Mouse (Mus musculus): Measurements from ENCODE around the gene Ccdc62. TPM values are rescaled to one million over a fixed set of nuclear protein-coding genes. Genes with fewer than 3 reads are reported as not detected.

Ccdc62 gene
- polyA plus RNA-seq, 1 experiment from 2014 or later, result 4.6 TPM

DNA sequence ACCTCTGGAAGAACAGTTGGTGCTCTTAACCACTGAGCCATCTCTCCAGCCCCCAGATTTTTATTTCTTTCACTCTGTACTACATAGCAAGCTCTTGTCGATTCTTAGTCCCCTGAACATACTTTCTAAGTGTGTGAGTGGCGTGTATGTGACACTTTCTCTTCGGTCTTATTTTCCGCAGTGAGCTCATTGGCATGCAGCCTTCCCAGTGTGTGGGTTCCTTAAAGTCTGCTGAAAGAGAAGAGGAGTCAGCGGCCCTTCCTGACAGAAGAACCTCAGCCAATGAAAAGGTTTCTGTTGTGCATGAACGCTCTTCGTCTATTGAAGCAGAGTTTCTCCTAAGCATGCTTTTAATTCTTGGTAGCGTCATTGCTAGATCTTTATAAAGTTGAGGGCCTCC, 26.7 kb downstream of the Ccdc62 start:
- no peaks in the 10 kb centered on the region for H3K4me1 ChIP-seq (ENCODE audit: control insufficient read depth, insufficient read depth, low read length)
- no peaks in the 10 kb centered on the region for H3K36me3 ChIP-seq (ENCODE audit: control insufficient read depth, insufficient read depth, low read length)
- H3K27ac ChIP-seq (ENCODE audit: low read depth, low read length), result no peak overlapping the region
- 75% methylated on average over 8 of the region's 8 CpGs for WGBS
- H3K4me3 ChIP-seq (ENCODE audit: low read depth, low read length), result no peak overlapping the region
- no peaks in the 10 kb centered on the region for H3K9me3 ChIP-seq (ENCODE audit: control insufficient read depth, low read length)
- H3K9ac ChIP-seq (ENCODE audit: low read length), result no peak overlapping the region
- no peaks in the 10 kb centered on the region for H3K27me3 ChIP-seq (ENCODE audit: control insufficient read depth, insufficient read depth, low read length)
- no peak for DNase-seq (ENCODE audit: low spot score, missing footprints)
- no peak overlapping the region for H3K4me2 ChIP-seq
- ATAC-seq (ENCODE audit: low FRiP score), result no peak

DNA sequence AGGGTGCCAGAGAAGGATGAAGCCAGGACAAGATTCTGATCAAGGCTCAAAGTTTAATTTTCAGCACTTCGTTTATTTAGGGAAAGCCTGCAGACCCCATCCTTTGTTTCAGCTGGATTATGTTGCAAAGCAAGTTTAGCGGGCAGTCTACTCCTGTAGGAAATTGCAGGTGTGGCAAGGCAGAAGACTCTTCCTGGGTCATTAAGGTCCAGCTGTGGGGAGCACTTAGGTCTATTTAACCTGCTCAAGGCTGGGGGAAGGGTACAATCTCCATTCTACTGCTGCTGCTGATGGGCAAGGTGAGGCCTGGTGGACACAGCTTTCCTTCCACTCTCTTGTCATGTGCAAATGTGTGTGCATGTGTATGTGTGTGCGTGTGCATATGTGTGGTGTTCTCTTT, 28.5 kb downstream of the Ccdc62 start:
- no peaks in the 10 kb centered on the region for H3K27me3 ChIP-seq (ENCODE audit: control insufficient read depth, insufficient read depth, low read length)
- no peak overlapping the region for H3K9ac ChIP-seq (ENCODE audit: low read length)
- ATAC-seq (ENCODE audit: low FRiP score), result no peak
- no peak for DNase-seq (ENCODE audit: low spot score, missing footprints)
- H3K4me1 ChIP-seq (ENCODE audit: control insufficient read depth, insufficient read depth, low read length), result no peaks in the 10 kb centered on the region
- H3K4me3 ChIP-seq (ENCODE audit: low read depth, low read length), result no peak overlapping the region
- H3K4me2 ChIP-seq, result no peak overlapping the region
- no peaks in the 10 kb centered on the region for H3K36me3 ChIP-seq (ENCODE audit: control insufficient read depth, insufficient read depth, low read length)
- 89% methylated on average over 3 of the region's 3 CpGs for WGBS
- no peak overlapping the region for H3K27ac ChIP-seq (ENCODE audit: low read depth, low read length)
- H3K9me3 ChIP-seq (ENCODE audit: control insufficient read depth, low read length), result no peaks in the 10 kb centered on the region

GRCm38 (mm10) chr5:123960129-123960528, 29.6 kb downstream of the Ccdc62 start:
- Histone ChIP-seq H3K4me2 (no peak overlapping the region), H3K4me1 (ENCODE audit: control insufficient read depth, insufficient read depth, low read length) (no peaks in the 10 kb centered on the region), H3K9ac (ENCODE audit: low read length) (no peak overlapping the region), H3K36me3 (ENCODE audit: control insufficient read depth, insufficient read depth, low read length) (no peaks in the 10 kb centered on the region), H3K27ac (ENCODE audit: low read depth, low read length) (no peak overlapping the region), H3K27me3 (ENCODE audit: control insufficient read depth, insufficient read depth, low read length) (no peaks in the 10 kb centered on the region), H3K9me3 (ENCODE audit: control insufficient read depth, low read length) (no peaks in the 10 kb centered on the region), H3K4me3 (ENCODE audit: low read depth, low read length) (no peak overlapping the region)
- ATAC-seq (ENCODE audit: low FRiP score) (no peak), DNase-seq (ENCODE audit: low spot score, missing footprints) (no peak)
- 84% methylated on average over 8 of the region's 8 CpGs for WGBS

- Histone ChIP-seq H3K4me1 (ENCODE audit: control insufficient read depth, insufficient read depth, low read length) (no peaks in the 10 kb centered on the region), H3K27ac (ENCODE audit: low read depth, low read length) (no peak overlapping the region), H3K4me2 (no peak overlapping the region), H3K9ac (ENCODE audit: low read length) (no peak overlapping the region), H3K36me3 (ENCODE audit: control insufficient read depth, insufficient read depth, low read length) (no peaks in the 10 kb centered on the region), H3K9me3 (ENCODE audit: control insufficient read depth, low read length) (no peaks in the 10 kb centered on the region), H3K27me3 (ENCODE audit: control insufficient read depth, insufficient read depth, low read length) (no peaks in the 10 kb centered on the region), H3K4me3 (ENCODE audit: low read depth, low read length) (no peak overlapping the region)
- WGBS, result 88% methylated on average over 12 of the region's 12 CpGs
- DNase-seq (ENCODE audit: low spot score, missing footprints) (no peak), ATAC-seq (ENCODE audit: low FRiP score) (no peak)
Observed at GRCm38 (mm10) chr5:123961046-123961445, 30.6 kb downstream of the Ccdc62 start.

DNA sequence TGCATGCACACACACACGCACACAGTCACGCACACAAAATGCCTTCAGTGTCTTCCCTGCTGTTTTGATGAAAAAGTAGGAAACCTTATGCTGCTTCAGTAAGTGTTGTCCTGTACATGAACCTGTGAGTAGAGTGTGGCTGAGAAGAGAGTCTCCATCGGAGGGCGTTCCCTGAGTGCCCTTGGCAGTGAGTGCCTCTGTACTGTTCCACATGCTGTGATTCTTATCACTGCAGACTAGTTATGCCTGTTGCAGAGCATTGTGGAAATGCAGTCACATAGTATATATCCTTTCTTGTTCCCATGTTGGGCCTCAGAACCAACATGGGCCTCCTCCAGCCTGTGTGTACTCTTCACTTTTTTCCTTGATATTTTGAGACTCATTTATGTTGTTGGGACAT, 33.7 kb downstream of the Ccdc62 start:
- no peaks in the 10 kb centered on the region for H3K36me3 ChIP-seq (ENCODE audit: control insufficient read depth, insufficient read depth, low read length)
- no peak overlapping the region for H3K4me2 ChIP-seq
- H3K4me1 ChIP-seq (ENCODE audit: control insufficient read depth, insufficient read depth, low read length), result no peaks in the 10 kb centered on the region
- H3K9me3 ChIP-seq (ENCODE audit: control insufficient read depth, low read length), result no peaks in the 10 kb centered on the region
- H3K27ac ChIP-seq (ENCODE audit: low read depth, low read length), result no peak overlapping the region
- DNase-seq (ENCODE audit: low spot score, missing footprints) (no peak), ATAC-seq (ENCODE audit: low FRiP score) (no peak)
- H3K27me3 ChIP-seq (ENCODE audit: control insufficient read depth, insufficient read depth, low read length), result no peaks in the 10 kb centered on the region
- no peak overlapping the region for H3K4me3 ChIP-seq (ENCODE audit: low read depth, low read length)
- H3K9ac ChIP-seq (ENCODE audit: low read length), result no peak overlapping the region
- 93% methylated on average over 4 of the region's 4 CpGs for whole genome bisulfite sequencing

- ATAC-seq (ENCODE audit: low FRiP score), result no peak
- H3K27me3 ChIP-seq (ENCODE audit: control insufficient read depth, insufficient read depth, low read length), result no peaks in the 10 kb centered on the region
- no peak for DNase-seq (ENCODE audit: low spot score, missing footprints)
- no peaks in the 10 kb centered on the region for H3K9me3 ChIP-seq (ENCODE audit: control insufficient read depth, low read length)
- no peak overlapping the region for H3K27ac ChIP-seq (ENCODE audit: low read depth, low read length)
- no peak overlapping the region for H3K4me3 ChIP-seq (ENCODE audit: low read depth, low read length)
- no peak overlapping the region for H3K9ac ChIP-seq (ENCODE audit: low read length)
- 97% methylated on average over 2 of the region's 2 CpGs for WGBS
- H3K4me2 ChIP-seq, result no peak overlapping the region
- H3K36me3 ChIP-seq (ENCODE audit: control insufficient read depth, insufficient read depth, low read length), result no peaks in the 10 kb centered on the region
- no peaks in the 10 kb centered on the region for H3K4me1 ChIP-seq (ENCODE audit: control insufficient read depth, insufficient read depth, low read length)
Observed at GRCm38 (mm10) chr5:123966759-123967158, 36.3 kb downstream of the Ccdc62 start.

- no peak for ATAC-seq (ENCODE audit: low FRiP score)
Observed at GRCm38 (mm10) chr5:123968468-123968867, 38.0 kb downstream of the Ccdc62 start.

GRCm38 (mm10) chr5:123969216-123969615, 38.7 kb downstream of the Ccdc62 start:
- Histone ChIP-seq H3K27ac (ENCODE audit: low read depth, low read length) (no peak overlapping the region), H3K4me3 (ENCODE audit: low read depth, low read length) (no peak overlapping the region), H3K4me1 (ENCODE audit: control insufficient read depth, insufficient read depth, low read length) (peaks cover 4% of the 10 kb centered on the region), H3K9ac (ENCODE audit: low read length) (no peak overlapping the region), H3K36me3 (ENCODE audit: control insufficient read depth, insufficient read depth, low read length) (no peaks in the 10 kb centered on the region), H3K9me3 (ENCODE audit: control insufficient read depth, low read length) (no peaks in the 10 kb centered on the region), H3K27me3 (ENCODE audit: control insufficient read depth, insufficient read depth, low read length) (peaks cover 7% of the 10 kb centered on the region; the same call in 1 of the 2 replicates), H3K4me2 (no peak overlapping the region)
- DNase-seq (ENCODE audit: low spot score, missing footprints) (no peak), ATAC-seq (ENCODE audit: low FRiP score) (no peak)
- WGBS, result 73% methylated on average over 8 of the region's 8 CpGs

More at GRCm38 (mm10) chr5:123968468-123968867, 38.0 kb downstream of the Ccdc62 start:
- no peak for DNase-seq (ENCODE audit: low spot score, missing footprints)
- Histone ChIP-seq H3K4me1 (ENCODE audit: control insufficient read depth, insufficient read depth, low read length) (peaks cover 4% of the 10 kb centered on the region; the same call in 1 of the 2 replicates), H3K27me3 (ENCODE audit: control insufficient read depth, insufficient read depth, low read length) (peaks cover 7% of the 10 kb centered on the region; the same call in 1 of the 2 replicates), H3K9me3 (ENCODE audit: control insufficient read depth, low read length) (no peaks in the 10 kb centered on the region), H3K4me3 (ENCODE audit: low read depth, low read length) (no peak overlapping the region), H3K27ac (ENCODE audit: low read depth, low read length) (no peak overlapping the region), H3K9ac (ENCODE audit: low read length) (no peak overlapping the region), H3K36me3 (ENCODE audit: control insufficient read depth, insufficient read depth, low read length) (no peaks in the 10 kb centered on the region), H3K4me2 (no peak overlapping the region)
- WGBS, result 92% methylated on average over 5 of the region's 5 CpGs

- no peaks in the 10 kb centered on the region for H3K36me3 ChIP-seq (ENCODE audit: control insufficient read depth, insufficient read depth, low read length)
- ATAC-seq (ENCODE audit: low FRiP score) (no peak), DNase-seq (ENCODE audit: low spot score, missing footprints) (no peak)
- peaks cover 10% of the 10 kb centered on the region for H3K27me3 ChIP-seq (ENCODE audit: control insufficient read depth, insufficient read depth, low read length)
- no peak overlapping the region for H3K4me2 ChIP-seq
- H3K4me1 ChIP-seq (ENCODE audit: control insufficient read depth, insufficient read depth, low read length), result peaks cover 7% of the 10 kb centered on the region
- no peak overlapping the region for H3K27ac ChIP-seq (ENCODE audit: low read depth, low read length)
- H3K9ac ChIP-seq (ENCODE audit: low read length), result no peak overlapping the region
- H3K9me3 ChIP-seq (ENCODE audit: control insufficient read depth, low read length), result no peaks in the 10 kb centered on the region
- no peak overlapping the region for H3K4me3 ChIP-seq (ENCODE audit: low read depth, low read length)
- WGBS, result 90% methylated on average over 4 of the region's 4 CpGs
Observed at GRCm38 (mm10) chr5:123970576-123970975, 40.1 kb downstream of the Ccdc62 start.

- Histone ChIP-seq H3K27ac (ENCODE audit: low read depth, low read length) (no peak overlapping the region), H3K27me3 (ENCODE audit: control insufficient read depth, insufficient read depth, low read length) (peaks cover 13% of the 10 kb centered on the region), H3K9ac (ENCODE audit: low read length) (no peak overlapping the region), H3K4me3 (ENCODE audit: low read depth, low read length) (no peak overlapping the region), H3K9me3 (ENCODE audit: control insufficient read depth, low read length) (no peaks in the 10 kb centered on the region), H3K4me1 (ENCODE audit: control insufficient read depth, insufficient read depth, low read length) (peaks cover 7% of the 10 kb centered on the region), H3K4me2 (no peak overlapping the region), H3K36me3 (ENCODE audit: control insufficient read depth, insufficient read depth, low read length) (no peaks in the 10 kb centered on the region)
- 69% methylated on average over 6 of the region's 6 CpGs for WGBS
- DNase-seq (ENCODE audit: low spot score, missing footprints) (no peak), ATAC-seq (ENCODE audit: low FRiP score) (no peak)
Observed at GRCm38 (mm10) chr5:123972453-123972852, 42.0 kb downstream of the Ccdc62 start.

Data from midbrain, embryonic 11.5 days (tissue).